Mouse (Mus musculus): ENCODE measurements around the gene Neurl3. TPM values are rescaled to one million over a fixed set of nuclear protein-coding genes. Genes with fewer than 3 reads are reported as not detected.

The Neurl3 gene
- total RNA-seq (2021) = 1 to 10 TPM; 4.9 to 7.4 TPM
- long read RNA-seq, experiment 1, partial matches to known transcripts = 3 of 5 reads
- long read RNA-seq, experiment 1, other reads (novel, unspliced or antisense) = 1 of 5 reads
- long read RNA-seq, experiment 2, partial matches to known transcripts = 1 of 1 reads
- long read RNA-seq, experiment 2, other reads (novel, unspliced or antisense) = 0 of 1 reads

GRCm38 (mm10) chr1:36274455-36274854 is at the start of gene Neurl3:
Gene Neurl3 (minus strand): TSS chr1:36274679.
- no peak for DNase-seq

DNA sequence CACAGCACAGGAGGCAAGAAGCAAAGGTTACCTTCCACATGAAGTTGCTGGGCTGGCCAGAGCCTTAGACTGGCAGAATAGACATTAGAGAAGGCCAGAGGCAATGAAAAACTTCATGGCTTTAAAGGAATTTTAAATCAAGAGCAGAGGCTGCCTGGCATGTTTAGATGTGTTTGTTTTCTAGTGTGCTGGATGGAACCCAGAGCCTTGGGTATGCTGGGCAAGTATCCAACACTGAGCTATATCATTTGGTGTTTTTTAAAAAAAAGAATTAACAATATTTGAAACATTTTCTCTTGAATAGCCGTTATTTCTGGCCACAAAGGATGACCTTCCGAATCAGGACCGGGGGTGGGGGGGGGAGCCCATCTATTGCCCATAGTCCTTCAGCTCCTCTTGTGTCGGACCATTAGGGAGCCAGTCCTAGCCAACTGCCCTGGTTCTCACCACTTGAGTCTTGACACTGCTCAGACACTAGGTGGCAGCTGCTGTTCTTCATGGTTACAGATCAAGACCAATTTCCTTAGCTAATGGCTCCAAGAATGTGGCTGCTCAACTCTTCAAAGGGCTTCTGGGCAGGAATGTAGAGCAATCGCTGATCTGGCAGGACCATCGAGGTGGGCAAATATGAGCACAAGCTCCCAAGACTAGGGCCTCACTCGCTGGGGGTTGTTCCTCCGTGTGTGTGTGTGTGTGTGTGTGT is 49.4 kb upstream of the Neurl3 start:
- DNase-seq = peak; percentile 60

DNA sequence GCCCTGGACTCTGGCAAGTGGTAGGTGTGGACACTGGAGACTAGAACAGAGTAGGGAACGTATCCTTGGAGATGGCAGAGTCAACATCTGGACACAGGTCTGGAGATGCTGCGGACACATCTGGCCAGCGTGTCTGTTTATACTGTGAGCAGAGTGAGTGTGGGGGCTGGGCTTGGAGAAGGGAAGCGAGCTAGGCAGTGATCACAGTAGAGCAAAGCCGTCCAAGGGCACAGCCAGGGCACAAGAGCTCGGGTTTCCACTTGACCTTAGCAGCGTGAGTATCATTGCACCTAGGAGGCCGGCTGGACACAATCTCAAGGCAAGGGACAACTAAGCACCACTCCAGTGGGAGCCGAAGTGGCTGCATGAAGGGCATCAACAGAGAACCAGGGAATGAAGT is 48.6 kb upstream of the Neurl3 start:
- DNase-seq = no peak

DNA sequence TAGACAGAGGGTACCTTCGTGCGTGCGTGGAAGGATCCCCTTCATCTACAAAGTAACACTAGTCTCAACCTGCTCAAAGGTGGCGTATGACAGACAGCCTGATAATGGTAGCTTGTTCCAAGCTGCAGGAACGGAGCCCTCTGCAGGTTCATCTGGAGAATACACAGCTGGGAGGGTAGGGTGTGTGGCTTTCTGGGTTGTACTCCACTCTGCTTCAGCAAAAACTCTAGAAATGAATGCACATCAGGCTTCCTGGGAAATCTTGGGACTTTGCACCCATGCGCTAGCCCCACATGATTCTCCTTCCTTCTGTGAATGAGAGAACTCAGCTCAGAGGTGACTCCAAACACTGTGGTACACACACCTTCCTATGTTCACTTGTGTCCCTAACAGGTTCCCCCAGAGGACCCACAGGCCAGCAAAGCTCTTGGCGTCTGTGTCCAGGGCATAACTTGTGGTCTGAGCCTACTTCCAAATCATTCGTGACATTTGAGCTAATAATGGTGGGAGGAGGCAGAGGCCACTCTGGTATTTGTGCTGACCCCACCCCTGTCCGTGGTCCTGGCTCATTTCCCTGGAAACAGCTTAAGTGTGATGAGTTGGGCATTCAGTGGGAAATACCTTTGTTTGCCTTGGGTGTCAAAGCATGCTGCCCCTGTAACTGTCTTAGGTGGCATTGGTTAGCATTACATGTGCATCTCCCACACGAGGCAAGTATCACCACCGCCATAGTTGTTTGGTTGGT is 47.5 kb upstream of the Neurl3 start:
- DNase-seq = no peak

- DNase-seq = no peak
Observed at GRCm38 (mm10) chr1:36321164-36321563, 46.7 kb upstream of the Neurl3 start.

- no peak for DNase-seq
Observed at GRCm38 (mm10) chr1:36315776-36316100, 41.3 kb upstream of the Neurl3 start.

DNA sequence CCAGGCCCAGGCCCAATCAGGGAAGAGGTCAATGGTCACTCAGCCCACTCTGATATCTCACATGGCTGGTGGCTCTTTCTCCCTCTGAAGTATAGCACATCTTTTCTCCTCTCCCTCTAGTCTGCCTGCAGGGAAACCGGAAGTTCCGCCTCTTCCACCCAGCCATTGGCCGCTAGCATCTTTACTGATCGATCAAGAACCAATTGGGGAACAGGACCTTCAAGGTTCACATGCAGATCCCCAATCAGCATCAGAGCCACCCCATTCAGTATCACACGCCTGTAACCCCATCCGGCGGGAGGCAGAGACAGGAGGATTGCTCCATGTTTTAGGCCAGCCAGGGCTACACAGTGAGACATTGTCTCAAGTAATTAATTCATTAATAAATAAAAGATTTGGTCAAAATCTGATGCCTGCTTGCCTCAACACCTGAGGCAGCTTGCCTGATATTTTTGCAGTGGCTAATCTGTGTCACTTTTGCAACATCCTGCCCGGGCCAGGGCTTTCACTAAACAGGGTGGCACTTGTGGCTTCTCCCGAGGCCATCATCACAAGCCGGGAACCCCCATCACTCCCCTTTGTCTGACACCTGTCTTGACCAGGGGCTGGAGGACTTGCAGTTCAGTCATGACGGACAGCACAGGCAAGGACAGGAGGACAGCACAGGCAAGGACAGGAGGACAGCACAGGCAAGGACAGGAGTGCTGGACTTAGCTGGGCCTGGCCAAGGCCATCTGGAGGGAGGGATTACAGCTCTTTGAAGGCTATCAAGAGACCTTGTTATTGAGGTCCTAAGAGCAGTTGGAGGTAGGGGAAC is 40.7 kb upstream of the Neurl3 start:
- peak; percentile 39 for DNase-seq

GRCm38 (mm10) chr1:36309498-36309901 is 35.0 kb upstream of the Neurl3 start:
- no peak for DNase-seq

GRCm38 (mm10) chr1:36308966-36309475 is 34.5 kb upstream of the Neurl3 start:
- DNase-seq = no peak

GRCm38 (mm10) chr1:36308451-36308901 is 34.0 kb upstream of the Neurl3 start:
- DNase-seq = no peak

DNA sequence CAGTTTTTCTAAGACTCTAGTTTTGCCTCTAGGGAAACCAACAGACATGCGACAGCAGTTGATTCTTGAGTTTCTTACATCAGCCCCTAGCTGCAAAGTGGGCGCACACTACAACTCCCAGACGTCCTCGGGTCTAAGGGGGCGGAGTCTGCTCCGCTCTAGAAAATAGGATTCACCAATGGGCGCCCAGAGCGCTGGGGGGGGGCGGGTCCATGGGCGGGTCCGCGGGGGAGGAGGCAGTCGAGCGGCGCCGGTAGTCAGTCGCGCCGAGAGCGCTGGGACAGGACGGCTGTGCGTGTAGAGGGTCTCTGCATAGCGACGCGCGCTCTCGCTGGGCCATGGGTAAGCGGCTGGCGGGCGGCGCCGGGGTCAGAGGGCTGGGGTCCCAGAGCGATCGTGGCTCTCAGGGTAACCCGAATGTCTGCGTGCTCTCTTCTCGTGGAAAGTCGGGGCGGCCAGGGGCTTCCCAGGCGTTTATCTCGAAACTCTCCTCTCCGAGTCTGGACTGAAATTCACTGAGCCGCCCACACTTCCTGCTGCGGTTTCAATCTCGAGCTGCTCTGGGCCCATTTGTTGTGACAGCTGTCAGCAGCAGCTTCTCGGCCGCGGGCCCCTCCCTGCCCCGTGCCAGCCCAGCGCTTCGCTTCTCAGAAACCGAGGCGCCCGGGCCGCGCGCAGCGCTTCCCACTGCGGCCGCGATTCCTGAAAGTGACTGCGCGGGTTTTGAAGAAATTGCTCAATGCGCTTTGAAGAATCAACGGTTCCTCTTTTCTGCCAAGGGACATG is 33.2 kb upstream of the Neurl3 start, which contains the start of gene Arid5a:
Arid5a (plus strand) TSS at position 239 of the 786 bp plus-strand sequence.
- DNase-seq = peak; percentile 91

DNA sequence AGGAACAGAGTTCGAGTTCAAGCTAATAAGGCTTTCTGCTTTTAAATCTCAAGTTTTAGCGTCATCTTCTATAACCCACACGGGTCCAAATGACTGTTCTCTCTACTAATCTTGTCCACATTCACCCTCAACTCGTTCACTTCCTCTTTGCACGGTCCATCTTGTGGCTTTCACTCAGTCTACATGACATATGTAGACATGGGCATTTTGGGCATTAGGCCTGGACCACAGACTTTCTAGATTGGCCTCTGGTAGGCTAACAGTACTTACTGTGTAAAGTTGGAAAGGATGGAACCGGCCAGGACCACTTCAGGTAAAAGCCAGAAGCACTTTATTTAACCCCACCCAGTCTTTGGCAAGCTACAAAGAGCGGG is 32.6 kb upstream of the Neurl3 start:
- no peak for DNase-seq

DNA sequence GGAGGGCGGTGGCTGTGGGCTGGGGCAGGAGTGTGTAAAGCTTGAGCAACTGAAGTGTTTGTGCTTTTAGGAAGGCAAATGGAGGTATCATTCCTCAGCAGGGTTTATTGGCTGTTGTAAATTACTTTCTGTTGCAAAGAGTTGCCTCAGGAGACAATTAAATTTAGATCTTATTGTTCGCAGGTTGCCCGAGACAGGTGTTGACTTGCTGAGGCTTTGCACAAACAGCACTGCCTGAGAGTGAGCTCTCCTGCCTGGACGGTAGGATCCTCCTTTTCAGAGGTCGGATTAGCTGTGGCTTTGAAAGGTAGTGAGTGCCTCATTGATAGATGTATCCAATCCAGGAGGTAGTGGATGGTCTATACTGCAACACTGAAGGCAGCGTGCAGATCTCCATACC is 31.6 kb upstream of the Neurl3 start:
- DNase-seq = no peak

- no peak for DNase-seq
Observed at GRCm38 (mm10) chr1:36304764-36305163, 30.3 kb upstream of the Neurl3 start.

DNA sequence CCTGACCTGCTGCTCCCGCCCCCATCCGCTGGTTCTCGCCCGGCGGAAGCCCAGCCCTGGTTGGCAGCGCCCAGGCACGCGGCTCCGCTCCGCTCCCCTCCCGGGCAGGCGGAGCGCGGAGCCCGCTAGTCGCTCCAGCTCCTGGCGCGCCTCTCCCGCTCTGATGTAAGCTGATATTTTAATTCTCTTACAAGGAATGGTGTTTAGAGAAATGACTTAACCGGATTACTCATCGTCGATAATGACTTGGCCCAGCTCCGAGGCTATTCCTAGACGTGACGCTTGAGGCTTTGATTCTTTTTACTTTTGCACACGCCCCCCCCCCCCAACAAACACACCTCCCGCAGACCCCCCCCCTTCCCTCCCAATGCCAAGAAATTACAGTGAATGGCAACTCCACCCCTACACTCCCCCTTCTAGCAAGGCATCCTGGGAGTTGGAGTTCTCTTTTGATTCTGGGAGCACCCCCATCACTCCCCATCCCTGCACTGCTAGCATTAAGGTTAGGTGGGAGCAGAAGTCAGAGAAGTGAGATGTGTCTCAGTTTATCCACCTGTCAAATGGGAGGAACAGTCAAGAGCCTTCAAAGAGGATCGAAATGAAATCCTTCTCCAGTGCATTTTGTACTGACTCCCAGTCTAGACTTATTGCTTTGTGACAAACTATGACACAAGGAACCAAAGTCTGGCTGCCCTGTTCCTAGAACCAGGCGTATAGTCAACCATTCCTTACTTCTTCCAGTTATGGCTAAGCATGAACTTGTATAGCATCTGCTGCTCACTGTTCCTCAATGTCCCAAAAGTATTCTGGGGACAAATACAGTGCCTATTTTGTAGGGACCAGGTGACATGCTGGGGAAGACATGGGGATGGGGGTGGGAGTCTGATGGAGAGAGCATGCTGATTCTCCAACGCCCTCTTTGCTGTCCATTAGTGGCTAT is 29.2 kb upstream of the Neurl3 start:
- peak; percentile 78 for DNase-seq

- DNase-seq = no peak
Observed at GRCm38 (mm10) chr1:36302957-36303356, 28.5 kb upstream of the Neurl3 start.

DNA sequence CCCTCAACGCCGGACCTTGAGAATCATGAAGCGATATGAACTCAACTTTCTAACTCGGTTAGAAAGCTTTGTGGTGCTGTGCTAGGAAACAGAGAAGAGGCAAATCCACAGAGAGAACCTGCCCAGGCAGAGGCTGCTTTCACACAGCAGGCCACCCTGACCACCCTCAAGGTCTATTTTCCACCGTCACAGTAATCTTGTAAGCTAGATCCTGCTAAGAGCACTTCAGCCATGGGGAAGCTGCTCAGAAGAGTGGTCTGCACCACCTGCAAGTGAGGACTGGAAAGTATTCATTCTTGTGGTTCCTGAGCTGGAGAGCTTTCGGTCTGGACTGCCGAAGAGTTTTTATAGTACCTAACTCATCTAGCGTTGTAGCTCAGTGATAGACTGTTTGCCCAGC is 27.8 kb upstream of the Neurl3 start:
- no peak for DNase-seq

DNA sequence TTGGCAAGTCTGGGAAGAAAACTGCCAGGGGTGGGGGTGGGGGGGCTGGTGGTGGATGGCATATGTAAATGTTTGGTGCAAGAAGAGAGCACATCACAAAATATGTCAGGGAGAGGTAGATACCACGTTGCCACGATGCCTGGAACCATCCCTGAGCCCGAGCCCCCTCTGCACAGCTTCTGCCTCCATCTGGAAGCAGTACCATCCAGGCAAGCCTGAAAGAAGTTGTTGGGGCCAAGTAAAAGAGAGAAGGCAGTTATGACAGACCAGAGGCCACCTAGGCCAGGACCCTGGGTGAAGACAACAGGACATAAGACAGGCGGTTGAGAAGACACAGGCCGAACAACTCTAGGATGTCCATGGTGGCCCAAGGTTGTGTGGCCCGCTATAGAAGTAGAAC is 26.0 kb upstream of the Neurl3 start:
- DNase-seq = no peak

- no peak for DNase-seq
Observed at GRCm38 (mm10) chr1:36299676-36300075, 25.2 kb upstream of the Neurl3 start.

DNA sequence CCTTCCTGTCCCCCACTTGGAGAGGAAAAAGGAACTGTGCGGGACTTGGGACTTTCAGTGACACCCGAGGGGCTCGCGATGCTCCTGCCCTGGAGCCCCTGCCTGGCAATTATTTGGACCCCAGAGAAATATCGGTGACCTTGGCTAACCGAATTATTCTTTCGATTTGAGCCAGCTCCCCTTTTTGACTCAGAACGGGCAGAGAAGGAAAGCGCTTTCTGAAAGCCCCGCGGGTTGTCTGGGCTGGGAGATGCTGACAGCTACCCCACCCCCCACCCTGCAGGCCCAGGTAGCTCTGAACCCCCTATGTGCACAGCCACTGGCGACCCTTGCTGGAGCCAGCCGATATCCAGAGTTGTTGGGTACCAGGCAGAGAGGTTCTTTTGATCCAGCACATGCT is 24.6 kb upstream of the Neurl3 start:
- DNase-seq = no peak

All from adrenal gland, postnatal 10 days (tissue).